Mouse (Mus musculus): ENCODE measurements around the gene Zfr. TPM values are rescaled to one million over a fixed set of nuclear protein-coding genes. Genes with fewer than 3 reads are reported as not detected.
A peak's percentile ranks its signal among the peaks of the same experiment; 100 is the strongest.

The Zfr gene
- polyA plus RNA-seq, 1 experiment, result 218 TPM

- Histone ChIP-seq H3K4me3 (ENCODE audit: control insufficient read depth, insufficient read depth, low read length) (no peak overlapping the region), H3K27ac (ENCODE audit: control insufficient read depth, insufficient read depth, low read length) (peak overlapping the region; percentile 60), H3K36me3 (ENCODE audit: control insufficient read depth, insufficient read depth, low read length) (peaks cover 29% of the 10 kb centered on the region), H3K27me3 (ENCODE audit: control insufficient read depth, insufficient read depth, low read length) (no peaks in the 10 kb centered on the region), H3K4me1 (replicated peaks; ENCODE audit: control insufficient read depth, insufficient read depth, low read length) (peaks cover 39% of the 10 kb centered on the region)
- whole genome bisulfite sequencing, result 14% methylated on average over 12 of the region's 12 CpGs
- DNase-seq, result peak; percentile 79
- no peak for TF ChIP-seq CTCF (IDR thresholded peaks at IDR 0.05; ENCODE audit: borderline replicate concordance, control insufficient read depth, extremely low read depth, insufficient read depth, low read length, poor library complexity)
- TF ChIP-seq POLR2A (IDR thresholded peaks at IDR 0.05; ENCODE audit: control insufficient read depth, extremely low read depth, insufficient read depth, low read length, poor library complexity), result no peak
These were observed 112.8 kb downstream of the Zfr start for GRCm38 (mm10) chr15:12230243-12230935.

- Histone ChIP-seq H3K36me3 (ENCODE audit: control insufficient read depth, insufficient read depth, low read length) (peaks cover 34% of the 10 kb centered on the region), H3K27ac (ENCODE audit: control insufficient read depth, insufficient read depth, low read length) (no peak overlapping the region; the same call in 1 of the 2 replicates), H3K27me3 (ENCODE audit: control insufficient read depth, insufficient read depth, low read length) (no peaks in the 10 kb centered on the region), H3K4me3 (ENCODE audit: control insufficient read depth, insufficient read depth, low read length) (no peak overlapping the region), H3K4me1 (replicated peaks; ENCODE audit: control insufficient read depth, insufficient read depth, low read length) (peaks cover 34% of the 10 kb centered on the region)
- DNase-seq, result no peak
- TF ChIP-seq CTCF (IDR thresholded peaks at IDR 0.05; ENCODE audit: borderline replicate concordance, control insufficient read depth, extremely low read depth, insufficient read depth, low read length, poor library complexity) (no peak), POLR2A (IDR thresholded peaks at IDR 0.05; ENCODE audit: control insufficient read depth, extremely low read depth, insufficient read depth, low read length, poor library complexity) (no peak)
- WGBS, result 94% methylated on average over 6 of the region's 6 CpGs
These were observed 113.8 kb downstream of the Zfr start for GRCm38 (mm10) chr15:12231462-12231861.

- TF ChIP-seq POLR2A (IDR thresholded peaks at IDR 0.05; ENCODE audit: control insufficient read depth, extremely low read depth, insufficient read depth, low read length, poor library complexity), result no peak
- TF ChIP-seq CTCF (IDR thresholded peaks at IDR 0.05; ENCODE audit: borderline replicate concordance, control insufficient read depth, extremely low read depth, insufficient read depth, low read length, poor library complexity), result no peak
- no peak for DNase-seq
- Histone ChIP-seq H3K4me1 (replicated peaks; ENCODE audit: control insufficient read depth, insufficient read depth, low read length) (peaks cover 31% of the 10 kb centered on the region), H3K27ac (ENCODE audit: control insufficient read depth, insufficient read depth, low read length) (no peak overlapping the region), H3K4me3 (ENCODE audit: control insufficient read depth, insufficient read depth, low read length) (no peak overlapping the region), H3K36me3 (ENCODE audit: control insufficient read depth, insufficient read depth, low read length) (peaks cover 43% of the 10 kb centered on the region), H3K27me3 (ENCODE audit: control insufficient read depth, insufficient read depth, low read length) (no peaks in the 10 kb centered on the region)
- WGBS, result 96% methylated on average over 11 of the region's 11 CpGs
These were observed 114.8 kb downstream of the Zfr start for GRCm38 (mm10) chr15:12232429-12232828.

GRCm38 (mm10) chr15:12233021-12233420 is 115.4 kb downstream of the Zfr start:
- Histone ChIP-seq H3K4me3 (ENCODE audit: control insufficient read depth, insufficient read depth, low read length) (no peak overlapping the region), H3K36me3 (ENCODE audit: control insufficient read depth, insufficient read depth, low read length) (peaks cover 48% of the 10 kb centered on the region), H3K4me1 (replicated peaks; ENCODE audit: control insufficient read depth, insufficient read depth, low read length) (peaks cover 27% of the 10 kb centered on the region), H3K27ac (ENCODE audit: control insufficient read depth, insufficient read depth, low read length) (no peak overlapping the region), H3K27me3 (ENCODE audit: control insufficient read depth, insufficient read depth, low read length) (no peaks in the 10 kb centered on the region)
- no peak for TF ChIP-seq CTCF (IDR thresholded peaks at IDR 0.05; ENCODE audit: borderline replicate concordance, control insufficient read depth, extremely low read depth, insufficient read depth, low read length, poor library complexity)
- no peak for TF ChIP-seq POLR2A (IDR thresholded peaks at IDR 0.05; ENCODE audit: control insufficient read depth, extremely low read depth, insufficient read depth, low read length, poor library complexity)
- WGBS, result 95% methylated on average over 4 of the region's 4 CpGs
- DNase-seq, result no peak

Other genes starting within 250 kb of the Zfr start
- 0.50 and 1.4 TPM in 2 replicates for gene Npr3, start 210.5 kb upstream of the Zfr start, polyA plus RNA-seq (2012; rRNA removed)
- 12.7 and 12.9 TPM in 2 replicates for gene Sub1, start 120.8 kb upstream of the Zfr start, polyA plus RNA-seq (2012; rRNA removed)
- gene Mtmr12, start 87.2 kb downstream of the Zfr start, polyA plus RNA-seq (2012; rRNA removed), result 49.2 and 50.0 TPM in 2 replicates
- 91.4 and 95.5 TPM in 2 replicates for gene Golph3, start 203.6 kb downstream of the Zfr start, polyA plus RNA-seq (2012; rRNA removed)
- gene 1810049J17Rik, start 204.1 kb downstream of the Zfr start, polyA plus RNA-seq (2012; rRNA removed), result not detected in 2 replicates